ENCODE assay signal across 8 mouse cellular contexts in the genomic region with DNA sequence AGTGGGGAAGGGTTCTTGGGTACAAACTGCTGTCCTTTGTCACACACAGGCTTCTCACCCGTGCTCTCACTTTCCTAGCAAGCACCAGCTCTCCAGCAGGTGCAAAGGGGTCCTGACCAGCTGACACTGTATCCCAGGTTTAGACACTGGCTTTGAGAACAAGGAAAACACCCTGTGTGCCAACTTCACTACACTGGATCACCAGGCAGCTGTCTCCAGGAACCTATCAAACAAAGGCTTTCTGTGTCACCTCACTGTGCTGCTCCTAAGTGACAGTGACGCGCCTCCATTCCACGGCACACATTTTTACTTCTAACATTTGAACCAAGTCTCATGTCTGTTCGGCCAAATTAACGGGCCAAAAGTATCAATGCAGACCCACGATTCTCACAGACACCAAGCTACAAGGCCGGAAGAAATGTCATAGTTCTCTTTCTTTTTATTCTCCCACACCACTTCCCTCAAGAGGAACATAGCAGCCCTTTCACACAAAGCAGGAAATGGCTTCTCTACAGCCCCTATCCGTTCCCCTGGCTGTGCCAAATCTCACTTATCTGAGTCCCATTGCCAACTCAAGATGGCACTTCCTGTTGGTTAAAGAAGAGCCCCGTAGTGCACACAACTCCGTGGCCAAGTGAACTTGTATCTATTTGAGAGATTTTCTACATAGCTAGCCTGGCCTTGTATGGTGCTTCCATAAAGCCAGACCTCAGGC. TPM values are rescaled to one million over a fixed set of nuclear protein-coding genes. Genes with fewer than 3 reads are reported as not detected.
A peak's percentile ranks its signal among the peaks of the same experiment; 100 is the strongest.
DNase-seq lines count a peak whose midpoint lies in the region; ATAC-seq lines count a peak whose summit lies in the region.

No protein-coding gene starts in this region.

- H3K4me3 ChIP-seq in forebrain, embryonic 13.5 days = no peak overlapping the region
- H3K4me3 ChIP-seq in forebrain, embryonic 10.5 days = no peak overlapping the region
- H3K4me3 ChIP-seq in midbrain, embryonic 12.5 days = no peak overlapping the region
- no peak overlapping the region for H3K4me3 ChIP-seq in midbrain, embryonic 14.5 days (replicated peaks; ENCODE audit: low read depth, low read length)

- no peak overlapping the region for H3K27ac ChIP-seq in forebrain, embryonic 13.5 days
- no peak overlapping the region for H3K27ac ChIP-seq in forebrain, embryonic 10.5 days
- 0 out of 2 replicates have a peak overlapping the region, but pooled peaks have one; percentile 4 for H3K27ac ChIP-seq in midbrain, embryonic 12.5 days (replicated peaks)
- H3K27ac ChIP-seq in midbrain, embryonic 14.5 days (replicated peaks; ENCODE audit: low read depth, low read length) = no peak overlapping the region

- no peak overlapping the region for H3K9ac ChIP-seq in forebrain, embryonic 13.5 days
- H3K9ac ChIP-seq in midbrain, embryonic 12.5 days (replicated peaks) = no peak overlapping the region
- no peak overlapping the region for H3K9ac ChIP-seq in midbrain, embryonic 14.5 days (replicated peaks; ENCODE audit: low read length)

- no peak for DNase-seq in forebrain, embryonic 10.5 days (ENCODE audit: extremely low spot score, low spot score)
- DNase-seq in midbrain, embryonic 14.5 days = no peak
- DNase-seq in induced T-regulatory cell, adult 2 months (ENCODE audit: low read depth) = peak; percentile 67
- peak; percentile 59 for DNase-seq in thymus, postnatal 0 days (ENCODE audit: low spot score)
- DNase-seq in layer of hippocampus, adult 11-12 months (ENCODE audit: low spot score) = no peak
- no peak for DNase-seq in adrenal gland, postnatal 4 days (ENCODE audit: low spot score in 2 of 2)

- peak; percentile 48 for ATAC-seq in forebrain, embryonic 13.5 days
- no peak; the same call in 1 of the 2 replicates for ATAC-seq in midbrain, embryonic 12.5 days (ENCODE audit: low FRiP score, low read depth)
- ATAC-seq in midbrain, embryonic 14.5 days (ENCODE audit: low FRiP score, low TSS enrichment) = no peak

- no peaks in the 10 kb centered on the region for H3K27me3 ChIP-seq in forebrain, embryonic 13.5 days
- H3K27me3 ChIP-seq in forebrain, embryonic 10.5 days (ENCODE audit: poor library complexity, severe bottlenecking) = no peaks in the 10 kb centered on the region
- H3K27me3 ChIP-seq in midbrain, embryonic 12.5 days = no peaks in the 10 kb centered on the region
- no peaks in the 10 kb centered on the region for H3K27me3 ChIP-seq in midbrain, embryonic 14.5 days (ENCODE audit: control insufficient read depth, insufficient read depth, low read length)

- peaks cover 54% of the 10 kb centered on the region for H3K36me3 ChIP-seq in forebrain, embryonic 13.5 days (ENCODE audit: poor library complexity, severe bottlenecking)
- peaks cover 35% of the 10 kb centered on the region for H3K36me3 ChIP-seq in forebrain, embryonic 10.5 days (replicated peaks)
- peaks cover 57% of the 10 kb centered on the region for H3K36me3 ChIP-seq in midbrain, embryonic 12.5 days
- H3K36me3 ChIP-seq in midbrain, embryonic 14.5 days (ENCODE audit: control insufficient read depth, insufficient read depth, low read length) = peaks cover 78% of the 10 kb centered on the region

- no peaks in the 10 kb centered on the region for H3K9me3 ChIP-seq in forebrain, embryonic 13.5 days (replicated peaks)
- H3K9me3 ChIP-seq in forebrain, embryonic 10.5 days = no peaks in the 10 kb centered on the region
- H3K9me3 ChIP-seq in midbrain, embryonic 12.5 days = no peaks in the 10 kb centered on the region
- H3K9me3 ChIP-seq in midbrain, embryonic 14.5 days (ENCODE audit: control insufficient read depth, low read length) = no peaks in the 10 kb centered on the region

- WGBS in forebrain, embryonic 13.5 days = 81% methylated on average over 11 of the region's 11 CpGs
- WGBS in forebrain, embryonic 10.5 days = 84% methylated on average over 11 of the region's 11 CpGs
- 84% methylated on average over 11 of the region's 11 CpGs for WGBS in midbrain, embryonic 12.5 days
- WGBS in midbrain, embryonic 14.5 days = 79% methylated on average over 11 of the region's 11 CpGs

- H3K4me1 ChIP-seq in forebrain, embryonic 13.5 days = no peaks in the 10 kb centered on the region
- no peaks in the 10 kb centered on the region for H3K4me1 ChIP-seq in forebrain, embryonic 10.5 days
- no peaks in the 10 kb centered on the region for H3K4me1 ChIP-seq in midbrain, embryonic 12.5 days
- H3K4me1 ChIP-seq in midbrain, embryonic 14.5 days (ENCODE audit: control insufficient read depth, insufficient read depth, low read length) = no peaks in the 10 kb centered on the region

- H3K4me2 ChIP-seq in forebrain, embryonic 13.5 days = no peak overlapping the region
- no peak overlapping the region for H3K4me2 ChIP-seq in midbrain, embryonic 12.5 days (replicated peaks)
- no peak overlapping the region for H3K4me2 ChIP-seq in midbrain, embryonic 14.5 days (ENCODE audit: low read length)

RNA-seq across cellular contexts. Expression of gene Lpin1, which starts 41.7 kb away (rescaled TPM):
- polyA plus RNA-seq in forebrain, embryonic 13.5 days (2015; fragmentation: Nextera tagmentation; extraction: Ambion mirVana) = 11.7 and 12.1 TPM in 2 replicates
- 3.5 and 4.4 TPM in 2 replicates for polyA plus RNA-seq in forebrain, embryonic 10.5 days (2016; fragmentation: Nextera tagmentation; extraction: Ambion mirVana)
- polyA plus RNA-seq in midbrain, embryonic 12.5 days (2016; fragmentation: Nextera tagmentation; extraction: Ambion mirVana) = 16.8 and 17.8 TPM in 2 replicates
- 21.0 and 27.1 TPM in 2 replicates for polyA plus RNA-seq in midbrain, embryonic 14.5 days (2014; fragmentation: Nextera tagmentation; extraction: Ambion mirVana)
- 6.4 and 6.5 TPM in 2 replicates for polyA plus RNA-seq in thymus, postnatal 0 days (2015; fragmentation: Nextera tagmentation; extraction: Ambion mirVana)
- total RNA-seq in adrenal gland, postnatal 4 days (2021) = 10 to 100 TPM; 21.6 to 23.4 TPM

Comparison
In these comparisons a context has a peak if more than half of its experiments do, and no peak if none do; other contexts are left out.
1. DNase-seq: peak in induced T-regulatory cell, adult 2 months (single experiment) and thymus, postnatal 0 days (single experiment); none in forebrain, embryonic 10.5 days (single experiment), midbrain, embryonic 14.5 days (single experiment), layer of hippocampus, adult 11-12 months (single experiment) and adrenal gland, postnatal 4 days (0 of 2).